Mouse (Mus musculus): ENCODE measurements around the gene Gars. TPM values are rescaled to one million over a fixed set of nuclear protein-coding genes. Genes with fewer than 3 reads are reported as not detected.

The Gars gene
- 26.7 TPM for polyA plus RNA-seq (2017; shearing (Covaris generic))

DNA sequence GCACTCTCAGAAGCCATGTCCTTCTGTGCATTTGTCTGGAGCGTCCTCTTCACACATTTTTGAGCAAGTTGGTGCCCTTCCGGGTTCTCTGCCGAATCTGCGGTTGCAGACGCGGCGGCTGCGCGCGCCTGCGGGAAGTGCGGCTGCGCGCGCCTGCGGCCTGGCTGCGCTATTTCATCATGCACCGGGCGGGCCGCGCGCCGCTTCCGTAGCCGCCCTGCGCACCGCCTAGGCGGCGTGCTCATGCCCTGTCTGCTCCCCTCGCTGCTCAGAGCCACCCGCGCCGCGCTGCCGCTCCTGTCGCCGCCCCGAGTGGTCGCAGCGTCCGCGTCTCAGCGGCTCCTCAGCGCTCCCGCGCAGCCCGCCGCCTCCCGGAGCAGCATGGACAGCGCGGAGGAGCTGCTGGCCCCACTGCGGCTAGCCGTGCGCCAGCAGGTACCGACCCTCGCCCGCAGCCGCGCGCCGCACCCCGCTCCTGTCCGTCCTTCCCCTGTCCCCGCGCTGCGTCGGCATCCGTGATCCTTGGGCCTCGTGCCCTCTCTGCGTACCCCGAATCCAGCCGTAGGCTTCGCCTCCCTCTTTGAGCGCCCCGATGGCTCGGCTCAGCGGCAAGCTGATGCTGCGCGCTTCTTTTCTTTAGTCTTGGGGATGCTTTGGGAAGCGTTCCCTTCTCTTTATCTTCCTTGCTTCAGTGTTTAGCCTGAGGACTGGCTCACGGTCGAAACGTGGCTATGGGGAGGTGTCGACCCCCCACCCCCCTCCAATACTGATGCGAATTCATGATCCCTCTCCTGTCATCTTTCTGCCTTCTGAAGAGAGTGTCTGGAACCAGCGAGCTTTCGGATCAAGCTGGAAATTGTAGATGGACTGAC, at the start of gene Gars:
Gene Gars (plus strand): TSS at position 209 of the 872 bp plus-strand sequence.

GRCm38 (mm10) chr6:54992734-54993260, 45.0 kb upstream of the Gars start, which contains the start of gene Ggct:
TSS of gene Ggct (minus strand) at chr6:54992950.

Other genes with a start within 250 kb of the Gars start
- gene Znrf2, start 221.1 kb upstream of the Gars start, polyA plus RNA-seq (2017; shearing (Covaris generic)), result 14.7 TPM
- 65.6 TPM for gene Nod1, start 65.4 kb upstream of the Gars start, polyA plus RNA-seq (2017; shearing (Covaris generic))
- gene Ggct, start 45.1 kb upstream of the Gars start, polyA plus RNA-seq (2017; shearing (Covaris generic)), result 31.6 TPM
- gene Crhr2, start 95.0 kb downstream of the Gars start, polyA plus RNA-seq (2017; shearing (Covaris generic)), result 0.13 TPM
- gene Inmt, start 137.0 kb downstream of the Gars start, polyA plus RNA-seq (2017; shearing (Covaris generic)), result not detected
- 0.18 TPM for gene Mindy4, start 165.4 kb downstream of the Gars start, polyA plus RNA-seq (2017; shearing (Covaris generic))

All from inflammation-experienced regulatory T-cells, adult 16 weeks (primary cell).